Mouse (Mus musculus): ENCODE data around the gene Fgf10. TPM values are rescaled to one million over a fixed set of nuclear protein-coding genes. Genes with fewer than 3 reads are reported as not detected.

The Fgf10 gene
- polyA plus RNA-seq, 1 experiment from 2014 or later = 2.2 TPM

DNA sequence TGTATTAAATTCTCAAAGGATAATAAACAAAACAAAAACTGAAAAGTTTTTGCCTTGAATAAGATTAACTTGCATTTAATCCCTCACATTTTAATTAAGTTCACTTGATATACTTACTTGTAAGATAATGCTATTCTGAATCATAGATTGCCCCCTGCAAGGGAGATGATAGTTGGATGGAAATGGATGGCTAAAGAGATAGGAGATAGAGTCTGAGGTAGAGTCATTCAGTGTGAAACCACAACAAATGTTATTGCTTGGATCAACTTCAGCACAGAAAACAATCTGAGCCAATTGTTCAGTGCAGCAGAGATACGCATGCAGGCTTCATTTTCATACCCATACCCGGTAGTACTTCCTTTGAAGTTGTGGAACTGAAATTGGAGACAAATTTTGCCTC is 23.5 kb downstream of the Fgf10 start:
- no peak overlapping the region for H3K9ac ChIP-seq
- no peak overlapping the region for H3K4me2 ChIP-seq
- H3K4me1 ChIP-seq (replicated peaks) = no peaks in the 10 kb centered on the region
- no peak overlapping the region for H3K4me3 ChIP-seq
- WGBS = 91% methylated on average over 2 of the region's 2 CpGs
- H3K9me3 ChIP-seq = no peaks in the 10 kb centered on the region
- no peaks in the 10 kb centered on the region for H3K36me3 ChIP-seq
- H3K27ac ChIP-seq (replicated peaks) = no peak overlapping the region
- H3K27me3 ChIP-seq = no peaks in the 10 kb centered on the region
- ATAC-seq (ENCODE audit: low FRiP score, low read depth) = no peak

GRCm38 (mm10) chr13:118695103-118695502 is 25.5 kb downstream of the Fgf10 start:
- Histone ChIP-seq H3K4me1 (replicated peaks) (no peaks in the 10 kb centered on the region), H3K9ac (no peak overlapping the region), H3K36me3 (no peaks in the 10 kb centered on the region), H3K27ac (replicated peaks) (no peak overlapping the region), H3K9me3 (no peaks in the 10 kb centered on the region), H3K4me3 (no peak overlapping the region), H3K27me3 (no peaks in the 10 kb centered on the region), H3K4me2 (no peak overlapping the region)
- no peak for ATAC-seq (ENCODE audit: low FRiP score, low read depth)
- WGBS = 25% methylated on average over 4 of the region's 4 CpGs

- no peaks in the 10 kb centered on the region for H3K36me3 ChIP-seq
- no peaks in the 10 kb centered on the region for H3K9me3 ChIP-seq
- H3K27me3 ChIP-seq = no peaks in the 10 kb centered on the region
- no peak for ATAC-seq (ENCODE audit: low FRiP score, low read depth)
- H3K9ac ChIP-seq = no peak overlapping the region
- no peak overlapping the region for H3K4me2 ChIP-seq
- no peak overlapping the region for H3K27ac ChIP-seq (replicated peaks)
- no peak overlapping the region for H3K4me3 ChIP-seq
- no peaks in the 10 kb centered on the region for H3K4me1 ChIP-seq (replicated peaks)
Measured at GRCm38 (mm10) chr13:118703727-118704126, 34.1 kb downstream of the Fgf10 start.

DNA sequence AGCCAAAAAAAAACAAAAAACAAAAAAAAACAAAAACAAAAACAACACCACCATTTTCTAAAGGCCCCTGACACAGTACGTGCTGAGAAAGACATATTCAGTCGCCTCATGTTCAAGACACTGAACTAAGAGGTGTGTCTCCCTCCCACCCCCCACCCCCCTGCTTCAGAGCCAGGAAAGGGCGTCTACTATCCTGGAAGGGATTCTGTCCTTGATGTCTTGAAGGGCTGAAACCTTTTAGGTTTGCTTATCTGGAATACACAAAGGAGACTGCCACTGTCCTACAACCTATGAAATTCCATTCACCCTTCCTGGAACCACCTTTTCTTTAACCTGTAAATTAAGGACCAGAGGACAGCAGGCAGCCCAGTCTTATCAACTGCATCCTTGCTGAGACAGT is 36.1 kb downstream of the Fgf10 start:
- no peaks in the 10 kb centered on the region for H3K9me3 ChIP-seq
- 84% methylated on average over 3 of the region's 3 CpGs for WGBS
- H3K27ac ChIP-seq (replicated peaks) = no peak overlapping the region
- H3K27me3 ChIP-seq = no peaks in the 10 kb centered on the region
- ATAC-seq (ENCODE audit: low FRiP score, low read depth) = no peak
- no peaks in the 10 kb centered on the region for H3K36me3 ChIP-seq
- no peak overlapping the region for H3K4me3 ChIP-seq
- H3K4me1 ChIP-seq (replicated peaks) = no peaks in the 10 kb centered on the region
- no peak overlapping the region for H3K9ac ChIP-seq
- H3K4me2 ChIP-seq = no peak overlapping the region

DNA sequence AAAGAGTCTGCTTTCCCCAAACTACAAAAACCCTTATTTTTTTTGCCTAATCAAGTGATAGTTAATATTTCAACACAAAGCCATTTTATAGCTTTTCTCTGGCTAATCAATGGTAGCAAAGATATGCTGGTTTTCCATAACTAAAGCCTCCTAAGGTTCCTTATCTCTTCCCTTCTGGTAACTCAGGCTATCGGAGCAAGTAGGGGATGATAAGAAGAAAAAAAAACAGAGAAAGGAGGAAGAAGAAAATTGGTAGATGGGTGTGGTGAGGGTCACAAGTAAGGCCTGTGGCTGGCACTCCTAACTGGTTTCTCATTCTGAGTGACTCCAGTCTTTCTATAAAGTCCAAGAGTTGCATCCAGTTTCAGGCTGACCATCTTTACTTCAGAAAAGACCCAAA is 40.3 kb downstream of the Fgf10 start:
- 0 out of 2 replicates have a peak, but pooled peaks cover 6% of the 10 kb centered on the region for H3K27me3 ChIP-seq
- H3K27ac ChIP-seq (replicated peaks) = no peak overlapping the region
- peaks cover 13% of the 10 kb centered on the region for H3K4me1 ChIP-seq (replicated peaks)
- no peak for ATAC-seq (ENCODE audit: low FRiP score, low read depth)
- H3K36me3 ChIP-seq = no peaks in the 10 kb centered on the region
- WGBS = 85% methylated on average over 1 of the region's 1 CpGs
- no peak overlapping the region for H3K4me3 ChIP-seq
- H3K4me2 ChIP-seq = no peak overlapping the region
- no peaks in the 10 kb centered on the region for H3K9me3 ChIP-seq
- no peak overlapping the region for H3K9ac ChIP-seq

GRCm38 (mm10) chr13:118713626-118714150 is 44.1 kb downstream of the Fgf10 start:
- H3K9ac ChIP-seq = no peak overlapping the region
- H3K36me3 ChIP-seq = no peaks in the 10 kb centered on the region
- under 1% methylated on average over 14 of the region's 14 CpGs for WGBS
- 0 out of 2 replicates have a peak, but pooled peaks cover 11% of the 10 kb centered on the region for H3K27me3 ChIP-seq
- H3K4me3 ChIP-seq = peak overlapping the region; percentile 63
- ATAC-seq (ENCODE audit: low FRiP score, low read depth) = no peak
- H3K4me2 ChIP-seq = peak overlapping the region; percentile 99
- peaks cover 21% of the 10 kb centered on the region for H3K4me1 ChIP-seq (replicated peaks)
- H3K9me3 ChIP-seq = no peaks in the 10 kb centered on the region
- no peak overlapping the region for H3K27ac ChIP-seq (replicated peaks)

DNA sequence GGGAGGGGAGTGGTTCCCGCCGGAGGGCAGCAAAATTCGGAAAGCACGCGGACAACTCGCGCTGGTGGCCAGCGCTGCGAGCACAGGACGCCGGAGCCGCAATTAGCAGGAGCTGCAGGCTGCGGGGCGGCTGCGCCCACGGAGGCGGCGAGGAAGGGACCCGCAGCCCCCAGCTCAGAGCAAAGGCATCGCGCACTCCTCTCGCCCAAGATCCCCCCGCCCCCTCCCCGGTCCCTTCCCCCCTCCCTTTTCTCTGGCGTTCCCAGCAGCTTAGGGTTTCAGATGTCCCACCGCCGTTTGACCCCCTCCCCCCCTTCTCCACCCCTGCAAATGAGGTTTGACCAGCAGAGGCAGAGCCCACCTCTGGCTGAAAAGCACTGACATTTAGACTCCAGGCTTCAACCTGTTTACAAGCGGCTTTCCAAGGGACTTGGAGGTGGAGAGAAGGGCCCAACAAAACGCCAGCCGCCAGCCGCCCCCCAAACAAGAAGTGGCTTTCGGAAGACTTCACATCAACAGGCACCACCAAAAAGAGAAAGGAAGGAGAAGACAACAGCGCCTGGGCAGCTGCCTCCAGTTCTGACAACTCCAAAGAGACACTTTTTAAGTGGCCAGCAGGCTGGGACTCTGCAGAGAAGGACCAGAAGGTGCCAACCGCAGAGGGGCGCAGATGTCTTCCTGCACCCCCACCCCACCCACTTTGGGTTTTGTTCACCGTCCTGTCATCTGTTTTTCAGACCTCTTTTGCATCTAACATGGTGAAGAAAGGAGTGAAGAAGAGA is 44.9 kb downstream of the Fgf10 start:
- H3K4me3 ChIP-seq = peak overlapping the region; percentile 63
- H3K4me1 ChIP-seq (replicated peaks) = peaks cover 21% of the 10 kb centered on the region
- H3K27ac ChIP-seq (replicated peaks) = no peak overlapping the region
- under 1% methylated on average over 26 of the region's 36 CpGs for WGBS
- H3K9ac ChIP-seq = peak overlapping the region; percentile 47
- H3K27me3 ChIP-seq = 0 out of 2 replicates have a peak, but pooled peaks cover 11% of the 10 kb centered on the region
- no peaks in the 10 kb centered on the region for H3K36me3 ChIP-seq
- ATAC-seq (ENCODE audit: low FRiP score, low read depth) = peak; percentile 84
- no peaks in the 10 kb centered on the region for H3K9me3 ChIP-seq
- peak overlapping the region; percentile 99 for H3K4me2 ChIP-seq

DNA sequence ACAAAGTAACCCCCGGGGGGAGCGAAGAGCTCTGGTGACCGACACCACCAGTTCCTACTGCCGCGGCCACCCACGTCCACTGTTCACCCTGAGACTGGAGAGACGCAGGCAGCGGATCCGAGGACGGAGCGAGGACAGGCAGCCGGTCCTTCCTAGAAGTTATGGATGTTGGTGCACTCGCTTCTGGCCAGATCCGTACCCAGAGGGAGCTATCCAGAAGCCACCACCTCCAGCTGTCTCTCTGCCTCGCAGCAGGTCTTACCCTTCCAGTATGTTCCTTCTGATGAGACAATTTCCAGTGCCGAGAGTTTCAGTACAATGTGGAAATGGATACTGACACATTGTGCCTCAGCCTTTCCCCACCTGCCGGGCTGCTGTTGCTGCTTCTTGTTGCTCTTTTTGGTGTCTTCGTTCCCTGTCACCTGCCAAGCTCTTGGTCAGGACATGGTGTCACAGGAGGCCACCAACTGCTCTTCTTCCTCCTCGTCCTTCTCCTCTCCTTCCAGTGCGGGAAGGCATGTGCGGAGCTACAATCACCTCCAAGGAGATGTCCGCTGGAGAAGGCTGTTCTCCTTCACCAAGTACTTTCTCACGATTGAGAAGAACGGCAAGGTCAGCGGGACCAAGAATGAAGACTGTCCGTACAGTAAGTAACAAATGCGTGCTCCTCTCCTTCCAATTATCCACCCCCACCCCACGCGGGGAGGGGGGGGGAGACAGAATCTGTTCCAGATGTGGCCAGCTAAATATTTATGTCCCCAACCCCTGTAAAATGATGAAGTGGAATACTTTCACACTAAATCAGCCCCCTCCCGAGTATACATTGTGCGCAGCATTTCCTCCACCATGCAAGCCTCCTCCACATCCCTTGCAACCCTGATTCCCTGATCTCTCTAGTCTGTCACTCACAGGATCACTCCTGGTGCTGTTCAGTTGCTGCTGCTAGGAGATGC is 45.8 kb downstream of the Fgf10 start:
- H3K9me3 ChIP-seq = no peaks in the 10 kb centered on the region
- H3K4me2 ChIP-seq = peak overlapping the region; percentile 99
- 0 out of 2 replicates have a peak, but pooled peaks cover 11% of the 10 kb centered on the region for H3K27me3 ChIP-seq
- peak overlapping the region; percentile 26; the same call in 1 of the 2 replicates for H3K9ac ChIP-seq
- no peak overlapping the region for H3K27ac ChIP-seq (replicated peaks)
- peak; percentile 50 for ATAC-seq (ENCODE audit: low FRiP score, low read depth)
- H3K4me3 ChIP-seq = peak overlapping the region; percentile 63
- 3% methylated on average over 31 of the region's 31 CpGs for WGBS
- no peaks in the 10 kb centered on the region for H3K36me3 ChIP-seq
- H3K4me1 ChIP-seq (replicated peaks) = peaks cover 21% of the 10 kb centered on the region

- peak overlapping the region; percentile 99 for H3K4me2 ChIP-seq
- no peak for ATAC-seq (ENCODE audit: low FRiP score, low read depth)
Measured at GRCm38 (mm10) chr13:118716265-118716664, 46.7 kb downstream of the Fgf10 start.

DNA sequence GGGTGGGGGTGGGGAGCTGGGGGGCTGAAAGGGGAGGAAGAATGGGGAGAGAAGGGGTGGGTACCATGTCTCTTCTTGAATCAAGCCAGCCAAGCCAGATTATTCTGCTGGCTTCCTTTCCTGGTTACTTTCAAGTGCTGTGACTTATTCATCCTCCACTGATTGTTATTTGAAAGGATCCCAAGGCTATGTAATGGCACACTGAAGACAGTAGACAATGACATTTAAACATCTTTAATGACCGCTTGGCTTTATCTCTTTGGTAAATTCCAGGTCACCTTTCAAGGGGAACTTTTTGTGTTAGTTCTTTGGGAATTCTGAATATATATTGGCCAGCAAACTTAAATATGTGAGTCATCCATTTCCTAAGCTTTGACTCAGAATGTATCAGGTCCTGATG is 47.1 kb downstream of the Fgf10 start:
- no peaks in the 10 kb centered on the region for H3K9me3 ChIP-seq
- peak overlapping the region; percentile 99 for H3K4me2 ChIP-seq
- H3K9ac ChIP-seq = no peak overlapping the region
- 60% methylated on average over 1 of the region's 1 CpGs for WGBS
- no peak for ATAC-seq (ENCODE audit: low FRiP score, low read depth)
- no peak overlapping the region for H3K4me3 ChIP-seq
- peaks cover 21% of the 10 kb centered on the region for H3K4me1 ChIP-seq (replicated peaks)
- 0 out of 2 replicates have a peak, but pooled peaks cover 11% of the 10 kb centered on the region for H3K27me3 ChIP-seq
- no peak overlapping the region for H3K27ac ChIP-seq (replicated peaks)
- H3K36me3 ChIP-seq = no peaks in the 10 kb centered on the region

More at GRCm38 (mm10) chr13:118716265-118716664, 46.7 kb downstream of the Fgf10 start:
- Histone ChIP-seq H3K4me3 (peak overlapping the region; percentile 63), H3K27ac (replicated peaks) (no peak overlapping the region), H3K36me3 (no peaks in the 10 kb centered on the region), H3K9me3 (no peaks in the 10 kb centered on the region), H3K27me3 (0 out of 2 replicates have a peak, but pooled peaks cover 11% of the 10 kb centered on the region), H3K4me1 (replicated peaks) (peaks cover 21% of the 10 kb centered on the region), H3K9ac (no peak overlapping the region)
- 7% methylated on average over 8 of the region's 8 CpGs for WGBS

GRCm38 (mm10) chr13:118718396-118718795 is 48.8 kb downstream of the Fgf10 start:
- no peak for ATAC-seq (ENCODE audit: low FRiP score, low read depth)
- Histone ChIP-seq H3K4me3 (no peak overlapping the region), H3K4me2 (no peak overlapping the region), H3K36me3 (no peaks in the 10 kb centered on the region), H3K27ac (replicated peaks) (no peak overlapping the region), H3K9ac (no peak overlapping the region), H3K27me3 (0 out of 2 replicates have a peak, but pooled peaks cover 7% of the 10 kb centered on the region), H3K9me3 (no peaks in the 10 kb centered on the region), H3K4me1 (replicated peaks) (peaks cover 19% of the 10 kb centered on the region)
- WGBS = 46% methylated on average over 3 of the region's 3 CpGs

- H3K4me3 ChIP-seq = no peak overlapping the region
- H3K27me3 ChIP-seq = no peaks in the 10 kb centered on the region
- 61% methylated on average over 1 of the region's 1 CpGs for WGBS
- H3K27ac ChIP-seq (replicated peaks) = no peak overlapping the region
- no peak overlapping the region for H3K9ac ChIP-seq
- ATAC-seq (ENCODE audit: low FRiP score, low read depth) = no peak
- no peaks in the 10 kb centered on the region for H3K36me3 ChIP-seq
- H3K4me1 ChIP-seq (replicated peaks) = no peaks in the 10 kb centered on the region
- H3K9me3 ChIP-seq = no peaks in the 10 kb centered on the region
- no peak overlapping the region for H3K4me2 ChIP-seq
Measured at GRCm38 (mm10) chr13:118721668-118722067, 52.1 kb downstream of the Fgf10 start.
